Mouse (Mus musculus) frontal cortex, postnatal 10 days (tissue): ENCODE data around the gene Cisd2.

Experiments used
- DNase-seq, 2 experiments: peaks; one replicate each; pipeline ENCODE4 v3.0.0; 2022; ENCODE audit warnings: low spot score in 2 of 2, mixed read lengths in 1 of 2

Cisd2 gene

DNA sequence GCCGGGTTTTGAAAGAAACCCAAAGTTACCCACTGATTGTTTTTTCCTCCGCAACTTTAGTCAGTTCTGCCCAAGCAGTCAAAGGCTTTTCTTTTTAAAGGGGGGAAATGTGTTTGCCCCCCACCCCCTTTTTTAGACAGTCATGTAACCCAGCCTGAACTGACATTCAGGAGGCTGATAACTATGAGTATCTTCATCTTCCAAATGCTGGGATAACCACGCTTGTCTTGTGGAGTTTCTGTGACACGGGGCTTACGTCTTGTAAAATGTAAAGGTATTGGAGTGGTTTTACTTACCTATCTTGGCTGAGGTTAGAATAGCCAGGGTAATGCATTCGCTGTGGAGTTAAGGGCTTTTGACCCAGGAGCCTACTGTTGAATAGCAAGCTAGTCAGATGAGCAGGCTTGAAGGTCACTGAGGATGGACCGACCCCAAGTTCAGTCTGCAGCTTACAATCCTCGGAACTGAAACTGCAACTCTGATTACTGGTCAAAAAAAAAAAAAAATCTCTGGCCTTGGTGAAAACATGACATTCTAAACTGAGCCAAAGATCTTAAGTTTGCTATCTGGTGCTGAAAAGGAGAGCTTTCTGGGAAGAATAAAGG is at the start of gene Cisd2:
Gene Cisd2 (minus strand): TSS at position 318 of the 605 bp plus-strand sequence.
- DNase-seq, result no peak

DNA sequence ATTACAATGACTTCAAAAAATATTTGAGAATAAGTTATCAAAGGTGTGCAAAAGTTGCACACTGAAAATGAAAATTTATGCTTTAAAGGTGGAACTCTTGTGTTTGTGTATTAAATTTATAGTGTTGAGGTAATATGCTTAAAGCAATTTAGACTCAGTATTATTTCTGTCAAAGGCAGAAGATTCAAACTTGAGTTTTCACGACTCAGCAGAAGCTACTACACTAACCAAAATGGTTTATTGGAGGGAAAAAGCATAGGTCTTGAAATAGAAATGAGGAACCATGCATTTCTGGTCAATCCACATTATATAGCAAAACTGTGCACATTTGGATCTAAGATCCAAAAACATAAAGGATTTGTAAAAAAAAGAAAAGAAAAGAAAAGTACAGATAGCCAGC is 47.1 kb upstream of the Cisd2 start:
- DNase-seq, result no peak

DNA sequence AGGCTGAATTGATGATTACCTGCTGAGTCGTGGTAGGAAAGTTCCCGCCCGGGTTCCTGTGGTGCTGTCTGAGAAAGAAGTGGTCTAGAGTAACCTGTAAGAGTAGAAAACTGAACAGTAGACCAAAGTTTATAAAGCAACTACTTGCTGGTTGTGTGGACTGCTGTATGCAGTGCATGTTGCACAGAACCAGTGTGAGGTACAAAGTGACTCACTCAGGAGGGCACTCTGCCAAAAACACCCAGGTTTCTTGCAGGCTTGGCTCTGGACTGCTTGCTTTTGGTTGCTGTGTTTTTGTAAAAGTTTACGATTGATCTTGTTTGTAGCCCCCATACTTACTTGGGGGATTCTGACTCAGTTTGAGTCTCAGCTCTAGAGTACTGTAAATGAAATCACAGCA is 46.2 kb upstream of the Cisd2 start:
- DNase-seq, result peak in 1 of 2 experiments; percentile 32

- DNase-seq, result no peak
Observed at GRCm38 (mm10) chr3:135469146-135469545, 45.4 kb upstream of the Cisd2 start.

DNA sequence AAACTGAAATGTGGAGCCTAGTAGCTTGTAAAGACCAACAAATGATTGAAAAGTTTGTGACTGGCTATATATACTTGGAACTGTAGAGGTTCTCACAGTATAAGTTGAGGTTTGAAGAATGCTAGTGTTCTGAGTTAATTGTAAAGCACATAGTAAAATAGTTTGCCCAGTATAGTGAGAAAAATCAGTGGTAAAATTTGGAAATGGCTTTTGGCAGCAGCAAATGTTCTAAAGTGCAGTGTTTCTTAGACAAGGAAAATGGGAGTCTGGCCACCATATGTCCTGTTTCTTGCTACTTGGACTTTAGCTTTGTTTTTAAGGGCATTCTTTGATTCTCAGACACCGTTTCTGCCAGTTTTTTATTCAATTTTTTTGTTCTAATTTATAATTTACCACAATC is 44.7 kb upstream of the Cisd2 start:
- DNase-seq, result no peak

- no peak for DNase-seq
Observed at GRCm38 (mm10) chr3:135458981-135459380, 35.3 kb upstream of the Cisd2 start.

GRCm38 (mm10) chr3:135444930-135445329 is 21.2 kb upstream of the Cisd2 start:
- DNase-seq, result no peak

DNA sequence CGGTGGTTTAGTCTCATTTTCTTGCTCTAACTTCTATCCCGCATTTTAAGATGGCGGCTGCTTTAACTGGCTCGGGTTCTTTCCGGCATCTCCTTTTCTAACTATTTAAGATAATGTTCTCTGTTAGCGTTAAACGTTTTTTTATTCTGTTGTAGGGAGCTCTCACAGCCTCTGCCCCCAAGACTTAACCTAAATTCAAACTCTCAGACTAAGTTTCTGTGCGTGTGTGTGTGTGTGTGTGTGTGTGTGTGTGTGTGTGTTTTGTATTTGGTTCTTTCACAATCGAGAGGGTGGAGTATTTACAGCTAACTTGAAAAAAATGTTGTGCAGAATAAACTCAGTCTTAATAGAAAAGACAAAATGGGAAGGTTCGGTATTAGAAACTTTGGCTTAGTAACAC is 16.9 kb upstream of the Cisd2 start:
- DNase-seq, result no peak

DNA sequence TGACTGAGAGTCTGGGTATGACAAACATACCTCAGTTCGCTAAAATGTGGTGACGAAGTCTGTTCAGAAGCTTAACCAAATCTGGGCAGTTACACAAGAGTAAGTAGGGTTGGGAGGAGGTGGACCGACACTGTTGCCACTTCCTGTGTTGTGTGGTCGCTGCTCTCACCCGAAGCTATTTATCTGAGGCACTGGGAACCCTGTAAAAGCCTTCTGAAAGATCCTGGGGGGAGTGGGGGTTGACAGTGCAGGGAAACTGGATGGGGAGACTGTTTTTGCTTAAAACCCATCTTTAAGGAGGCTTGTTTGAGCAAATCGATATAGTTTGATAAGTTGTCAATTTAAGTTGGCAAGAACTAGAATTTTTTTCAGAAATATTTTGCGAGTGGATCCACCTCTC is 16.5 kb upstream of the Cisd2 start:
- DNase-seq, result peak; percentile 17 to 21

GRCm38 (mm10) chr3:135439651-135440050 is 15.9 kb upstream of the Cisd2 start:
- no peak for DNase-seq

- peak; percentile 70 to 83 for DNase-seq
Observed at GRCm38 (mm10) chr3:135438913-135439531, 15.3 kb upstream of the Cisd2 start.

- peak; percentile 93 to 94 for DNase-seq
Observed at GRCm38 (mm10) chr3:135438531-135438912, 14.8 kb upstream of the Cisd2 start.

GRCm38 (mm10) chr3:135437758-135438495 is 14.2 kb upstream of the Cisd2 start, which contains the start of gene Ube2d3:
Ube2d3 (plus strand) TSS chr3:135438149.
- DNase-seq, result peak; percentile 99

DNA sequence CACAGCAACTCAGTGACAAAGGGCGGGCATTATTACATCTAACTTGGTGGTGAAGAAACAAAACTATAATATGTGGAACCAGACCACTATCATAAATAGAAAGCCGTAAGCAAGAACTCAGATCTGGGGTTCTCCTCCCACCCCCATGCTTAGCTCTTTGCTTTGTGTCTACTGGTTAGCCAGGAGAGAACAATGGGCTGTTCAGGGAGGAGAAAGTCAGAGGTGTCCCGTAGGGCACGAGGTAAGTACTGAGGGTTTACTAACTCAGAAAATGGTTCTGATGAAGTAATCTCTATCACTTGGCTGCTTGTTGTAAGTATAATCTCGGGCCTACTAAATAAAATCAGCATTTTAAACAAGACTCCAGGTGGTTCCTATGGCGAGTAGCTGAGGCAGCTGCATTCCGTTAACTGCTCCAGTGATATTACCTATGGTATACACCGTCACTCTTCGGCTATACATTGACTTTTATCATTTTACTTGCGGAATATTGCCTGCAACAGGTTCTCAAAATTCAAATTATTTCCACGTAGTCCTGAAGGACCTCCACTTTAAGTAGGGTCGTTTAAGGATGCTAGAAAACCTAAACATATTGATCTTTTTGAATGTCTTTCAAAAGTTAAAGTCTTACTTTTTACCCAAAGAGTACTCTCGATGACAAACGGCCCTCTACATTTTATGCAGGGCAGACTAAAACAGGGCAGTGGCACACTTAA is 13.3 kb upstream of the Cisd2 start:
- no peak for DNase-seq

GRCm38 (mm10) chr3:135422856-135423607 is 693 bp downstream of the Cisd2 start:
- peak; percentile 72 to 84 for DNase-seq

DNA sequence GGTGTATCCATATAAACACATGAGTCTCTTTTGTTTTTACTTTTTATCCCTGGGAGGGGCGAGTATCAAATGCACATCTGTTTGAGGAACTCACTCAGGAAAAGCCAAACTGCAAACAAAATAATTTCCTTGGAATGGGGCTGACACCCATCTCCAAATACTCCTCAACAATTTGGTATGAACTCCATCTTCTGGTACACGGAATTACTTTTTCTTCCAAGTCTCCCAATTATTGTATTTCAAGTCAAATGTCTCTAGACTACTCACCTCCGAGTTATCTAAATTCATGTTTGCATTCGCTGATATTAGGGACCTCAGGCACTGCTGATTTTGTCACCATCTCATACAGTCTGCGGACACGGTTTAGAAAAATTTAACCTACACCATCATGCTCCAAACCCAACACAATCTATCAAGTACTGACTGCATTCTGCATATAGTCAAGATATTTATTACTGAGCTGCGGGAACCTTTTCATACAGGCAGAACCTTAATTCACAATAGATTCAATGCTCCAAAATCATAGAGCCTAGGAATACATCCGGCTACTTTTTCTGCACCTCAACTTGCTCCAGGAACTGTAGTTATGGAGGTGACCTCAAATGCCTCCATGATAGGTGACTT is 1.4 kb downstream of the Cisd2 start:
- no peak for DNase-seq

DNA sequence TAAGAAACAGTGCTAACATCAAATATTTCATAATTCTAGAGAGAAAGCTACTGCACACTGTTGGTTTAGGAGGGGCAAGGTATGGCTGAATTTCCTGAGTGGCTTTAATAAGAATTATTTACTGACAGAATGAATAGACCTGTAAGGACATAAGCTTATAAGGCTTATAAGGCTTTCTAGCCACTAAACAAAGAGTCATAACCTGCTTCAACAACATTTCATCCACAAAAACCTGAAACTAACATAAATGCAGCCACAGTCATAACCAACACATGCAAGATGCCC is 2.5 kb downstream of the Cisd2 start:
- no peak for DNase-seq

GRCm38 (mm10) chr3:135420542-135421309 is 3.0 kb downstream of the Cisd2 start:
- no peak for DNase-seq

- no peak for DNase-seq
Observed at GRCm38 (mm10) chr3:135417799-135418198, 5.9 kb downstream of the Cisd2 start.

- no peak for DNase-seq
Observed at GRCm38 (mm10) chr3:135417245-135417644, 6.5 kb downstream of the Cisd2 start.

GRCm38 (mm10) chr3:135411824-135412223 is 11.9 kb downstream of the Cisd2 start:
- no peak for DNase-seq
